Mouse (Mus musculus) liver, adult 2 months (tissue): ENCODE results near the gene Olfr718-ps1.
"Not testable (repeated sequence)": the region's sequence is repeated elsewhere in the genome, so short reads cannot be mapped to it uniquely, and the experiment has no call there.

Source experiments
- CTCF ChIP-seq: fragments of 200-500 bp; IDR thresholded peaks from 2 replicates; pipeline ENCODE4 v1.5.1; 2011; ENCODE audit warnings: low read depth, low read length, control low read depth
- POLR2A ChIP-seq: fragments of 200-500 bp; IDR thresholded peaks from 2 replicates; pipeline ENCODE4 v1.6.1; 2011; ENCODE audit warnings: low read length, control low read depth; ENCODE audit not compliant: insufficient read depth; ENCODE audit errors: extremely low read depth

DNA sequence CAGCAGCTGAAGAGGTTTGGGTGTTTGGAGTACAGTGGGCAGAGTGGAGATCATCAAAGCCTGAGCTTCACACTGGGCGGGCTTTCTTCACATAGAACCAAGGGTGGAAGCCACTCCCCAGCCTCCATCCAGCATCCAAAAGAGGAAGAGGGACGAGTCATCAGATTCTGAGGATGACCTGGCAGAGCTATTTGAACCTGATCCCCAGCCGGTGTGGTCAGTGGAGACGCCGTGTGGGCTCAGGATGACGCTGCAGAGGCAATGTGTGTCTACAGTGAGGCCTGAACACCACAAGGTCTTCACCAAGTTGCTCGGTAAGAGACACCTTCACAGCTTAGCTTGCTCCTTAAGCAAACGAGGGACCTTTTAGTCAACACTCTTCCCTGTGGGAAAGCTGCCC is 47.4 kb upstream of the Olfr718-ps1 start:
- not testable (repeated sequence) for TF ChIP-seq CTCF, POLR2A
